Mouse (Mus musculus) kidney, postnatal 36 days (tissue): ENCODE data around the gene C1ql1.
"Not testable (repeated sequence)": the region's sequence is repeated elsewhere in the genome, so short reads cannot be mapped to it uniquely, and the experiment has no call there.

Experiments
- DNase-seq, 2 experiments: peaks; one replicate each; pipeline ENCODE4 v3.0.0; 2021 to 2022; ENCODE audit warnings: mixed read lengths in 2 of 2

Gene C1ql1

GRCm38 (mm10) chr11:102946265-102946991, at the start of gene C1ql1:
TSS of gene C1ql1 (minus strand) at chr11:102946688.
- DNase-seq: peak; percentile 89 to 94

- no peak for DNase-seq
These were observed 48.5 kb upstream of the C1ql1 start for GRCm38 (mm10) chr11:102994952-102995351.

- DNase-seq: no peak
These were observed 47.0 kb upstream of the C1ql1 start for GRCm38 (mm10) chr11:102993420-102994029.

GRCm38 (mm10) chr11:102992940-102993339, 46.5 kb upstream of the C1ql1 start:
- DNase-seq: peak; percentile 72 to 91

DNA sequence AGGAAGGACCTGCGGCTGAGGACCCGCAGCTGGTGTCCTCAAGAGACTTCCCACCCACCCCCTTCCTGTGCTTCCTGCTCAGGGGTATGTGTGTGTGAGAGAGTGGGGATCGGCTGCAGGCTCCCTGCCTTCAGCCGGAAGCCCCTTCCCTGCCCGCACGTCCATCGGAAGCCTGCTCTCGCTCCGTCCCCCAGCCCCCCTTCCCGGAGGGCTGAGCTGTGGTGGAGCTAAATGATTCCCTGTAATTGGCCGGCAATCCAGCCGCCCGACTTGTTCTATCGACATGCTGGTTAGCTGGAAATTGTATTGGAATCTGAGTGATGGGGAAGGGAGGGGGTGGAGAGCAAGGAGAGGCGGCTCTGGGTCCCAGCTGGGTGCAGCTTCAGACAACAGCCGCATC, 45.2 kb upstream of the C1ql1 start:
- no peak for DNase-seq

DNA sequence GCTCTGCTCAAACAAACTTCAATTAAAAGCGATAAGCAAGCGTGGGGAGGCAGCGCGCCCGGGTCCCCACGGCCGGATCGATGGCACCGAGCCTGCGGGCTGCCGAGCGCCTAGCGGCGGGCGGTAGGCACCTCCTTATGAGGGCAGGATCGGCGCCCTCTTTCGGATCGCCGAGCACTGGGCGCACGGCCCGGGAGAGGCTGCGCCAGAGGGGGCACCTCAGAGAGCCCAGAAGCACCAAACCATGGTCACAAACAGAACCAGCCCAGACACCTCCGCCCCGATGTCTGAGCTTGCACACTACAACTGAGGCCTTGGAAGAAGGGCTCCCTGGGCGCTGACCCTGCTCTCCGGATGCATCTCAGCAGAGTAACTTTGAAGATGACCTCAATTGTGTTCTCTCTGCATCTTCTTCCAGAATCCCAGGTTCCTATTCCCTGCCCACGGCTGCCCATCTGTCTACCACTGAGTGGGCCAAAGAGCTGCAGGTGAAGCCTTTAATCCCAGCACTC, 43.7 kb upstream of the C1ql1 start:
- DNase-seq: peak; percentile 34 to 74

GRCm38 (mm10) chr11:102989641-102990151, 43.2 kb upstream of the C1ql1 start:
- DNase-seq: no peak

GRCm38 (mm10) chr11:102985160-102985559, 38.7 kb upstream of the C1ql1 start:
- DNase-seq: no peak

DNA sequence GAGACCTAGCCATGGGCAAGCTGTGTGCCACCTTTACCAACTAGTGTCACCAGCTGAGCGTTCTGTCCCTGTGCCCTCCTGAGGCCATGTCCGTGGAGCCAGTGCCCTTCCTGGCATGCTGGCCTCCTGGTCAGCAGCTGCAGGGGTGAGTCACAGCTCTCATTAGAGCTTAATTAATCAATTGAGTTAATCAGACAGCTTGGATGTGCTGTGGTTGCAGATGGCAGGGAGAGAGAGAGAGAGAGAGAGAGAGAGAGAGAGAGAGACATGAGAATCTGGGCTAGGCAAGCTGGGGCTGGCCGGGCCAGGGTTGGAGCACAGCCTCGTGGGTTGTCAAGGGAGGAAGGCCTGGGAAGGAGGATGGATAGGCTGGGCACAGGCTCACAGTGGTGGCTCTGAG, 38.1 kb upstream of the C1ql1 start:
- no peak for DNase-seq

- DNase-seq: no peak
These were observed 37.6 kb upstream of the C1ql1 start for GRCm38 (mm10) chr11:102984086-102984485.

GRCm38 (mm10) chr11:102981151-102981890, 34.8 kb upstream of the C1ql1 start:
- no peak for DNase-seq

DNA sequence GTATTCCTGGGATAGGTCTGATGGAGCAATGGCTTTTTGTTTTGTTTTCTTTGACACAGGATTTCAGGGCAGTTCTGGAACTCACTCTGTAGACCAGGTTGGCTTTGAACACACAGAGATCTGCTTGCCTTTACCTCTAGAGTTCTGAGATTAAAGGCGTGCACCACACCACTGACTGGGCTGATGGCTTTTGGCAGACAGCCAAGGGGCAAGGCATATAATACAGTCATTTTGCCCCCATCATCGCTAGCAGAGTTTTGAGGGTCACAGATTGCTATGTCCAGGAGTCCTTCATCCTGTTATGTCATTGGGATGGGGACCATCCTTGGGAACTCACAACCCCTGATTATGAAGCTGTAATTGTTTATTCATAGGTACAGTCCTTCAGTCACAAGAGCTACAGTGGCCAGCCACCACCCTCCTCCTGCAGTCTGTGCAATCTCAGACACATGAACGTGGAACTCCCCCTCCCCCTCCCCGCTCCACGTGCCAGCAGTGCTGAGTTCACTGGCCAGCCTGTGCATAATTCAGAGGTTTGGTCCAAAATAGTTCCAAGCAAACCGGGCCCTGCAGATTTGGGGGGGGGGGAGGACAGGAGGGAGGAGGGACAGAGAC, 31.7 kb upstream of the C1ql1 start:
- peak; percentile 30 to 53 for DNase-seq

DNA sequence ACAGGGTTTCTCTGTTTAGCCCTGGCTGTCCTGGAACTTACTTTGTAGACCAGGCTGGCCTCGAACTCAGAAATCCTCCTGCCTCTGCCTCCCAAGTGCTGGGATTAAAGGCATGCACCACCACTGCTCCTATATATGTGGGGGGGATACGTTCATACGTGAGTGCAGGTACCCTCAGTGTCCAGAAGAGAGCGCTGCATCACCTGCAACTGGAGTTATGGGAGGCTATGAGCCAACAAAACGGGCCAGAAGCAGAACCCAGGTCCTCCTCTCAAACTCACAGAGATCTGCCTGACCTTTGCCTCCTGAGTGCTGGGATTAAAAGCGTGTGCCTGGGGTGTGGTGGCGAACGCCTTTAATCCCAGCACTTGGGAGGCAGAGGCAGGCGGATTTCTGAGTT, 29.5 kb upstream of the C1ql1 start:
- DNase-seq: not testable (repeated sequence)

DNA sequence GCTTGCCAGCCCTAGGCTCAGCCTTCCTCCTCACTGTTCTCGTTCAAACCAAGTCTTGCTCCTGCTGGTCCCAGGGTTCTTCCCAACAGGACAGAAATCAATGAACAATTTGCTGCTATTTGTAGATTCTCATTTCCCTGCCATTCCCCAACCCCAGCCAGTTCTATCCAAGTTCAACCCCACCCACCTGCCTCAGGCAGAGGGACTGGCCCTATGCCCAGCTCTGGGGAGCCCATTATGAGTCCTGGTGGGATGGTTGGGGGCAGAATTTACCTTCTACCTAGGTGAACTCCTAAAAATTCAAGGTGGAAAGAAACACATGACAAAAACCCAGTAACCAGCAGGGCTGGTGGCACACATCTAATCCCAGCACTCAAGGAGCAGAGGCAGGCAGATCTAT, 25.8 kb upstream of the C1ql1 start:
- peak; percentile 37 to 50 for DNase-seq

GRCm38 (mm10) chr11:102971604-102972003, 25.1 kb upstream of the C1ql1 start:
- no peak for DNase-seq

- DNase-seq: no peak
These were observed 18.1 kb upstream of the C1ql1 start for GRCm38 (mm10) chr11:102964547-102965091.

DNA sequence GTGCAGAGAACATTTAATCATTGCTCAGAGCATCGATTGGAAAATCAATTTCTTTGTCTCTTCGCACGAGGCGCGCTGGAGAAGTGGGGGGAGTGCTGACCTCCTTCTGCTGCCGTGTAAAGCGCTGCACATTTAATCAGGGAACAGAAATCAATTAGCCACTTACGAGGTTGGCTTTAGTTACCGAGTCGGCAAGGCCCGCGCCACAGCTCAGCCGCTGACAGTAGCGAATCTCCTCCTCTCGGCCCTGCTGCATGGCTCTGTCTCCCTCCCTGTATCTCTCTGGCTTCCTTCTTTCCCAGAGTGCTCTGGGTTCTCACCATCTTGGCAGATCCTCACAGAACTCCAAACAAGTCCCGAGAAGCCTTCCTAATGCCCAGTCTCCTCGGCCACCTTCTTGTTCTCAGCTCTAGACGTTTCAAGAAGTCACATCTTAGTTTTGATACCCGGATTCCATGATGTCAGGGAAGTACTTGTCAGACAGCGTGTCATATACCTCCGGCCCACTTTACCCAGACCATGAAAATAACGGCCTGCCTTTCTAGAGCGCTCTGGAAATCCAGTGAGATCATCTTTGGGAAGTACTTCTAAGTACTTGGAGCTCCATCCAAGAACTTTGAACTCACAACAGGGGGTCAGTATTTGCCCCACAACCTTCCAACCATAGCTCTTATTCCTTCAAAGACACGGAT, 17.5 kb upstream of the C1ql1 start:
- DNase-seq: no peak

GRCm38 (mm10) chr11:102963246-102963854, 16.9 kb upstream of the C1ql1 start:
- DNase-seq: no peak

DNA sequence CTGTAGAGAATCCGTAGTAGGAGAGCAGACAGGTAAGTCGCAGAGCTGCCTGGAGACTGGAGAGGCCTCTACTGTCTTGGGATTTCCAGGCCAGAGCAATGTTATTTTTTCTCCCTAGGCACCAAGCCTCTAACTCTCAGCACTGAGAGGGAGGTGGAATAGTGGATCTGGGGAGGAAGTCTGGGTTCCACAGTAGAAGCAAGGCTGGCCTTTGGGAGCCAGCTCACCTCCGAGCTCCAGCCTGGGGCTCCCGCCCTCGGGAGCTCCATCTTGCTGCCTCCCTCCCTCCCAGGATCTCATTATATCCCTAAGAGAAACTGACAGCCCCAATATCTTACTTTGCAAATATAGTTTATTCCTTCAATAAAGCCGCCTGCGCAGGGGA, 16.4 kb upstream of the C1ql1 start:
- no peak for DNase-seq

- no peak for DNase-seq
These were observed 14.6 kb upstream of the C1ql1 start for GRCm38 (mm10) chr11:102961082-102961481.

- DNase-seq: no peak
These were observed 12.4 kb upstream of the C1ql1 start for GRCm38 (mm10) chr11:102958870-102959269.

- no peak for DNase-seq
These were observed 11.9 kb upstream of the C1ql1 start for GRCm38 (mm10) chr11:102958431-102958830.
